Mouse (Mus musculus) skeletal muscle tissue, postnatal 0 days (tissue): ENCODE results near the gene Rfc1. TPM values are rescaled to one million over a fixed set of nuclear protein-coding genes. Genes with fewer than 3 reads are reported as not detected.

Experiments used
- polyA plus RNA-seq: library from polyadenylated mRNA; unstranded; fragments of >200 nt; fragmentation: Nextera tagmentation; extraction: Ambion mirVana; gene quantifications from 2 replicates; pipeline ENCODE4 v1.2.1, GENCODE M21; 2015

Gene Rfc1
- polyA plus RNA-seq, result 36.4 and 40.4 TPM in 2 replicates

DNA sequence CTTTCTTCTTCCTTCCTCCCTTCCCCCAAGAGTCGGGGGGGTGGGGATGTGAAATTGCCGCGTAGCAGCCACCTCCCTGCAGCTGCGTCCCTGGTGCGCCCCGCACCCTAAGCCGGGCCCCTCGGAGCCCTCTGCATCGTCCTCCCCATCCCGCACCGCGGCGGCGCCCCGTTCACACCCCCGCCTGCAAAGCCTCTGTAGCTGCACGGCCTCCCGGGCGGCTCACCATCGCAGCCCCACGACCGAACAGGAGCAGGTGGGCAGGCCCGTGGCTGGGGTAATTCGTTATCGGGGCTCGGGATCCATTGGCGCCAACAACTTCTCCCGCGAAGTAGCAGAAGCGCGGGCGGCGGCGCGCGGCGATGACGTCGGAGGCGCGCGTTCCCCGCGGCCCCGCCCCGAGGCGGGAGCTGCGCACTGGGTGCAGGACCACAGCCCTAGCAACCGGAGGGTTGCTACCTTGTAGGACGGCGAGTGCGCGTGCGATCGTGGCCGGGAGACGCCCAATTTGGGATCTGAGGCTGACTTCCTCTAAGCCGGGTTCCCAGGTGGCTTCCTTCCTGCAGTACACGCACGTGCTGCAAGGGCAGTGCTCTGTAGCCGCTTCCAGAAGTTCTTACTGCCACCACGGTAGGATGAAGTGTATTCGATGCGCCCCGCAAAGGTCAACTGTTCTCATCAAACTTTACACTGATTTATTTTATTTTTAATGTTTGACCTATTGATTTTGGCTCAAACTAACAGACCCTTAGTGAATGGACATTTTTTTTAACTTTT, at the start of gene Rfc1:
Rfc1 (minus strand) TSS at position 373 of the 777 bp plus-strand sequence.

DNA sequence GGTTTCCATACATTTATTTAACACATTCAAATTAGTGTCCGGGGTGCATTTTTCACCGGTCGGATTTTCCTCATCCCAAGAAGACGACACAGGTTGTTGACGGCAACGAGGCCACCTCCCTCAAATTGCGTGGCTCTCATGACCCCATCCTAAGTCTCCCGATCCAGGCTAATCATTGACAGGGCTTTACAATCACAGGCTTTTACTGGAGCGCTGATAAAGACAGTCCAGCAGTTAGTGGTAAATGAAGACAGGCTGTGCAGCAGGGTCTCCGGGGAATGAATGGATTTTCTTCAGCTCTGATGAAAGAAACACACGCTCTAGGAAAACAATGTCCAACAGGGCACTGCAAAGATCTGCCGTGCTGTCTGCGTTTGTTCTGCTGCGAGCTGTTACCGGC, 12.7 kb upstream of the Rfc1 start, which contains the start of gene Klb:
Klb (plus strand) TSS at position 147 of the 400 bp plus-strand sequence.

Other genes starting within 250 kb of the Rfc1 start
- gene Tmem156, start 243.5 kb downstream of the Rfc1 start, polyA plus RNA-seq, result 0.32 and 0.44 TPM in 2 replicates
- 10.4 and 10.5 TPM in 2 replicates for gene Klhl5, start 228.1 kb downstream of the Rfc1 start, polyA plus RNA-seq
- gene Wdr19, start 136.0 kb downstream of the Rfc1 start, polyA plus RNA-seq, result 2.3 and 2.5 TPM in 2 replicates
- gene Klb, start 12.6 kb upstream of the Rfc1 start, polyA plus RNA-seq, result 1.5 and 8.5 TPM in 2 replicates
- 714 and 748 TPM in 2 replicates for gene Rpl9, start 55.8 kb upstream of the Rfc1 start, polyA plus RNA-seq
- 76.7 and 81.1 TPM in 2 replicates for gene Lias, start 55.8 kb upstream of the Rfc1 start, polyA plus RNA-seq
- gene Ugdh, start 100.3 kb upstream of the Rfc1 start, polyA plus RNA-seq, result 32.7 and 48.7 TPM in 2 replicates
- not detected in 2 replicates for gene Gm43552, start 157.2 kb upstream of the Rfc1 start, polyA plus RNA-seq
- 111 and 135 TPM in 2 replicates for gene Smim14, start 201.5 kb upstream of the Rfc1 start, polyA plus RNA-seq
- gene Ube2k, start 201.6 kb upstream of the Rfc1 start, polyA plus RNA-seq, result 101 and 128 TPM in 2 replicates